Mouse (Mus musculus): ENCODE measurements around the gene Tradd.

Tradd gene

DNA sequence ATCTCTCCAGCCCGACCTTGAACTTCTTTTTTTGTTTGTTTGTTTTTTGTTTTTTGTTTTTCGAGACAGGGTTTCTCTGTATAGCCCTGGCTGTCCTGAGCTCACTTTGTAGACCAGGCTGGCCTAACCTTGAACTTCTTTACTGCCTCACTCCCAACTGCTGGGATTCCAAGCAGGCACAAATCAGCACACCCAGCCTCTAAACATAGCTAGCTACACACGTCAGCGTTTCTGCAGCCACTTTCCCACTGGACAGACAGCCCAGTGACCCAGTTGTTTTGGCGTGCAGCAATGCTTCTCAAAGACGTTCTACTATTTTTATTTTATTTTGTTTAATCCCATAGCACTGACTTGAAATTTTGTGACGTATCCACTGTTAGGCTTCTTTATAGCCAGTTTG, 40.6 kb downstream of the Tradd start:
- DNase-seq (ENCODE audit: low read depth, low spot score), result no peak
- Histone ChIP-seq H3K36me3 (ENCODE audit: control insufficient read depth, insufficient read depth, low read length, poor library complexity, severe bottlenecking) (no peaks in the 10 kb centered on the region), H3K27me3 (ENCODE audit: control insufficient read depth, insufficient read depth, low read length, poor library complexity, severe bottlenecking) (no peaks in the 10 kb centered on the region)

DNA sequence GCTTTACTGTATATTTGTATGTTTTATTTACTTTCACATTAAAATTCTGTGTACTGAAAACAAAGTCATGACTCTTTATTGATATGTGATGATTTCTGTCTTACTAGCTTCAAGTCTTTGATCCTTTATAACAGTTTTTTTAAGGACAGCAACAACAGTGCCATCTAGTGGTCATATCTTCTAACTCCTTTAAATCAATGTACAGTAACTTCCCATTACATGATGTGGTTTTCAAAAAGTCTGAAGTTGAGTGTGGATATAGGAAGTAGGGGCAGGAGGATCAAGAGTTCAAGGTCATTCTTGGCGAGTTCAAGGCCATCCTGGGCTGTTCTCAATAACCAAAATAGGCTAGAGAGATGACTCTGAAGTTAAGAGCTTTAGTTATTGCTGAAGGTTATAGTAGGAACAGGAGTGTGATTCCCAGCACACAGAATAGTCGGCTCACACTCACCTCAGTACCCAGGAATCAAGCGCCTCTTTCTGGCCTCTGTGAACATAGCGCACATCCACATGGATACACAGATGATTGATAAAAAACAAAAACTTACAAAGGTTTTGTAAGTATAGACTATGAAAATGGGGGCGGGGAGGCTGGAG, 46.4 kb downstream of the Tradd start:
- DNase-seq (ENCODE audit: low read depth, low spot score), result peak; percentile 77
- H3K27me3 ChIP-seq (ENCODE audit: control insufficient read depth, insufficient read depth, low read length, poor library complexity, severe bottlenecking), result no peaks in the 10 kb centered on the region
- no peaks in the 10 kb centered on the region for H3K36me3 ChIP-seq (ENCODE audit: control insufficient read depth, insufficient read depth, low read length, poor library complexity, severe bottlenecking)

DNA sequence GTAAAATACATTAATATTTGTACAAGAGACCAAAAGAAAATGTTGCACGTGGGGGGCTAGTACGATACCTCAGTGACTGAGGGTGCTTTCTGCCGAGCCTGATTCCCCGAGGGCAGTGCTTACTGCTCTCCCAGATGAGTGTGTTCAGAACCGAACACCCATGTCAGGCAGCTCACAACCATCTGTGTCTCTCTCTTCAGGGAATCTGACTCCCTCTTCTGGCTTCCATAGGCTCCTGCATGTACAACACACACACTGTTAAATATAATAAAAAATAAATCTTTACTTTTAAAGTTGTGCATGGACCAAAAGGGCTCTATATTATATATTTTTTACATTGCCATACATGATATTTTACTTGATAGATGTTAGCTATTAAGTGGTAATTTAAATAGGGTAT, 50.3 kb downstream of the Tradd start:
- H3K36me3 ChIP-seq (ENCODE audit: control insufficient read depth, insufficient read depth, low read length, poor library complexity, severe bottlenecking), result no peaks in the 10 kb centered on the region
- H3K27me3 ChIP-seq (ENCODE audit: control insufficient read depth, insufficient read depth, low read length, poor library complexity, severe bottlenecking), result no peaks in the 10 kb centered on the region
- DNase-seq (ENCODE audit: low read depth, low spot score), result no peak

DNA sequence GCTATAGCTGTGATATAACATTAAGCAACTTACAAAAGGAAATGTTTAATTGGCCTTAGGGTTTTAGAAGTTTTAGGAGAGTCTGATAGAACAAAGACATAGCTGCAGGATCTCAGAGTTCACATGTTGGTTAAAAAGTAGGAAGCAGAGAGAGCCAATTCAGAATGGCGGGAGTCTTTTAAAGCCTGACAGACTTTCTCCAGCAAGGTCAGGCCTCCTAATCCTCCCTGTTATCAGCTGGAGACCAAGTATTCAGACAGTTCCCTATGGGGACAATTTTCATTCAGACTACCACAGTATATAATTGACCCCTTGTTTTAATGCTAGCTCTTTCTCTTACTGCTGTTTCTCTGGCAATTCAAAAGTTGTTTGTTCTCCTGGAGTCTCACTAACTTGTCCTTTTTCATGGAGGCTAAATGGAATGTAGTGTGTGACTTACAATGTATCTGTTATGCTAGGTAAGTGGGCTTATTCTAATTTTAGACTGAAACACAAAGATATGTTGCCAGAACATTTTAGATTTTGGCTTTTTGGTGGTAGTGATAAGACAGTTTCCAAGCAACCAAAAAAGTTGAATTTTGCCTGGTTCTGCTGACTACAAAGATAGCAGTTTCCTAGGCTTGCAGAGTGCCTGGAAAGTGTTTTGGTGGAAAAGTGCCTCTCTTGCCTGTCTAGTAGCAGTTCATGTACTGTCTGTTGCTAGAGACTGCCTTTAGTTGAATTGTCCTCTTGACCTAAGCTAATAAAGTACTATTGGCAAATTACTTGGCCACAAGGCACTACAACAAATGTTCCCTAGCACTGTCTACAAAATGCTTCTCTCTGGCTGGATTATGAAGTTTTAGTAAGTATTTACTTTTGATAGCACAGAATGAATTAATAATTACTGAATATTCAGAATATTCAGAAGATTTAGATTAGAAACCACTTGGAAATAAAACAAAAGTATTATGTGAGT, 55.0 kb downstream of the Tradd start:
- Histone ChIP-seq H3K36me3 (ENCODE audit: control insufficient read depth, insufficient read depth, low read length, poor library complexity, severe bottlenecking) (peaks cover 2% of the 10 kb centered on the region; the same call in 1 of the 2 replicates), H3K27me3 (ENCODE audit: control insufficient read depth, insufficient read depth, low read length, poor library complexity, severe bottlenecking) (no peaks in the 10 kb centered on the region)
- DNase-seq (ENCODE audit: low read depth, low spot score), result no peak

Data from splenic B cell, adult 2 months (primary cell).